Mouse (Mus musculus) lung, adult 2 months (tissue): Measurements from ENCODE around the gene Zbtb20.

Experiments used
- CTCF ChIP-seq: fragments of 200-500 bp; IDR thresholded peaks from 2 replicates; pipeline ENCODE4 v1.5.1; 2011; ENCODE audit warnings: mild to moderate bottlenecking, low read length, control low read depth; ENCODE audit not compliant: insufficient read depth
- POLR2A ChIP-seq: fragments of 200-500 bp; IDR thresholded peaks from 2 replicates; pipeline ENCODE4 v1.6.1; 2011; ENCODE audit warnings: low read depth, mild to moderate bottlenecking, control low read depth, low read length, borderline replicate concordance; ENCODE audit errors: extremely low read depth

- no peak for TF ChIP-seq CTCF
- TF ChIP-seq POLR2A = no peak
Measured at GRCm38 (mm10) chr16:43300420-43300819, 424.7 kb downstream of the Zbtb20 start.
